Mouse (Mus musculus) bone marrow, adult 2 months (tissue): ENCODE measurements around the gene Slc22a13. TPM values are rescaled to one million over a fixed set of nuclear protein-coding genes. Genes with fewer than 3 reads are reported as not detected.
"Not testable (repeated sequence)": the region's sequence is repeated elsewhere in the genome, so short reads cannot be mapped to it uniquely, and the experiment has no call there.

ENCODE experiments used
- H3K27ac ChIP-seq: fragments of 200-500 bp; 2 replicates; pipeline ENCODE4 v1.5.1; 2012; ENCODE audit warnings: low read depth, mild to moderate bottlenecking, control low read depth, inconsistent platforms, low read length; ENCODE audit not compliant: control insufficient read depth, poor library complexity, insufficient read depth
- H3K4me1 ChIP-seq: fragments of 200-500 bp; 2 replicates; pipeline ENCODE4 v1.6.1; 2011; ENCODE audit warnings: low read length; ENCODE audit not compliant: control insufficient read depth, insufficient read depth
- H3K4me3 ChIP-seq: fragments of 200-500 bp; replicated peaks from 2 replicates; pipeline ENCODE3; 2011; ENCODE audit warnings: mild to moderate bottlenecking, low read depth, low read length, control low read depth; ENCODE audit not compliant: control insufficient read depth
- CTCF ChIP-seq: fragments of 200-500 bp; IDR thresholded peaks from 2 replicates; pipeline ENCODE4 v1.5.1; 2011; ENCODE audit warnings: low read length, control low read depth; ENCODE audit not compliant: control insufficient read depth, insufficient read depth
- POLR2A ChIP-seq: fragments of 200-500 bp; IDR thresholded peaks from 2 replicates; pipeline ENCODE4 v1.6.1; 2011; ENCODE audit warnings: low read depth, mild to moderate bottlenecking, control low read depth, low read length, borderline replicate concordance; ENCODE audit not compliant: control insufficient read depth
- WGBS: fragments of 180-500 bp; shearing (Covaris S2); methylation state at CpG from one replicate; pipeline ENCODE4 v1.1.7; 2018; 5-methylcytosine and 5-hydroxymethylcytosine counted together
- polyA plus RNA-seq: library from polyadenylated mRNA; stranded (reverse); fragments of >200 nt; gene quantifications from 2 replicates; pipeline ENCODE4 v1.2.4, GENCODE M21; 2011; ENCODE audit warnings: low replicate concordance; ENCODE audit not compliant: missing spikeins, insufficient read depth, insufficient read length

Slc22a13 gene
- polyA plus RNA-seq, 1 experiment: not detected

DNA sequence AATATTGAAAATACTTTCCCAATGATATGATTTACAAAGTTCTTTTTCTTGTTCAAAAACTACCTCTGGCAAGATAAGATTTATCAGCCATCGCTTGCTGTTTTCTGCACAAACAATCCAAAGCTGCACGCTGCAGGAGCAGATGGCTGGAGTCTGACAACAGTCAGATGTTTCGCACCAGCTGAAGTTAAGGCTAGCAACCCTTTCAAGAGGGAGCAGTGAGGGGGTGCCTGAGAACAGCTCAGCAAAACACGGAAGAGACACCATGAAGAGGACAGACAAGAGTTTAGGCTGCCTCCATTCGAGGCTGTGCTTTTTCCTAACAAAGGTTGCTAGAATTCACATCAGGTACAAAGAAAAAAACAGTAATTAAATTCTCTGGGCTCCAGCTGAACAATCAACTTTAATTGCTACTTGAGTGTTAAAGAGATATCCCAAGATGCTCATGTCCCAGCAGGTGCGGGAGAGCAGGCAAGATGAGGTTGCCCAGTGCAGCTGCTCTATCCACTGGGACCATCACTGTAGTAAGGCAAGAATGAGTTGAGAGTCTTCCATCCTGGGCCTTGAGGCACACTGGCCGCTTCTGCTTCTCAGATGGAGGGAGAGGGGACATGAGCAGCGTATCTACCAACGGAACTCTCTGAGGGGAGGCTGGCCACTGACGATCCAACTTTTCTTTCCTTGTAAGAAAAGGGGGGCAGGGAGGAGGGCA is 31.5 kb upstream of the Slc22a13 start:
- 86% methylated on average over 10 of the region's 10 CpGs for WGBS
- TF ChIP-seq POLR2A (no peak), CTCF (no peak)
- no peak overlapping the region for H3K4me3 ChIP-seq
- H3K4me1 ChIP-seq: no peaks in the 10 kb centered on the region
- H3K27ac ChIP-seq: no peak overlapping the region

DNA sequence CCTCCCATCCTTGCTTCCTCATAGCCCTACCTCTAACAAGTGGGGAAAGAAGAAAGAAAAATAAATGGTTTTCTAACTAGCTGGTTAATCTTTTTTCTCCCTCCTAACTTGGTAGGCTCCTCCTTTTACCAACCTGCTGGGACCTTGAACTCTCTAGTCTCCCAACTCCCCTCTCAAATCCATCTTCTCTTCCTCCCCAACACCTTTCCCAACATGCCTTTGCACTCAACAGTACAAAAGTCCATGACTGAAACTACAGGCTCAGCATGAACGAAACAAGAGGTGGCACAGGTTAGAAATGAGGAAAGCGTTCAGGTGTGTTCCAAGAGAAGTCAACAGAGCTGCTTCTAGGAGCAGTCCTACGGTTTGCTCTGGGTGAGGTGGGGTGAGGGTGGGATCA is 30.4 kb upstream of the Slc22a13 start:
- 89% methylated on average over 3 of the region's 3 CpGs for WGBS
- Histone ChIP-seq H3K27ac (no peak overlapping the region), H3K4me1 (no peaks in the 10 kb centered on the region), H3K4me3 (no peak overlapping the region)
- no peak for TF ChIP-seq POLR2A
- no peak for TF ChIP-seq CTCF

- Histone ChIP-seq H3K27ac (no peak overlapping the region), H3K4me3 (no peak overlapping the region), H3K4me1 (no peaks in the 10 kb centered on the region)
- no peak for TF ChIP-seq POLR2A
- TF ChIP-seq CTCF: no peak
- 85% methylated on average over 4 of the region's 4 CpGs for WGBS
Measured at GRCm38 (mm10) chr9:119238796-119239195, 29.9 kb upstream of the Slc22a13 start.

- Histone ChIP-seq H3K4me3 (no peak overlapping the region), H3K27ac (no peak overlapping the region), H3K4me1 (no peaks in the 10 kb centered on the region)
- 83% methylated on average over 7 of the region's 7 CpGs for WGBS
- TF ChIP-seq CTCF: no peak
- TF ChIP-seq POLR2A: no peak
Measured at GRCm38 (mm10) chr9:119231552-119231951, 22.7 kb upstream of the Slc22a13 start.

GRCm38 (mm10) chr9:119230829-119231228 is 21.9 kb upstream of the Slc22a13 start:
- Histone ChIP-seq H3K4me1 (no peaks in the 10 kb centered on the region), H3K27ac (no peak overlapping the region), H3K4me3 (no peak overlapping the region)
- WGBS: 54% methylated on average over 2 of the region's 2 CpGs
- TF ChIP-seq POLR2A (no peak), CTCF (no peak)

DNA sequence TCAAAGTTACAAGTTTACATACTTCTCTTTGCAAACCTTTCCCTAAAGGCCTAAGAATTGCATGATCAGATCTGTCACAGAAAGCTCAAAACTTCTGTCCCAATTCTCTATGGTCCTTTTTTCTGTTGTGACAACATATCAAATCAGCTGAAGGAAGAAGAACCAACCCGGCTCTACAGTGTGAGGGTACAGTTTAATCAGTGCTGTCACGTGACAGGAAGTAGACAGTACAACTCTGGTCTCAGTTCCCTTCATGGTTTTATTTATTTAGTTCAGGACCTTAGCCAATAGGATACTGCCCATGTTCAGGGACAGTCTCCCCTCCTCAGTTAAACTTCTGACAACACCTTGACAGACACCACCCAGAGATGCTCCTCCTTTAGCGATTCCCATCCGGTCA is 11.4 kb upstream of the Slc22a13 start:
- Histone ChIP-seq H3K4me1 (no peaks in the 10 kb centered on the region), H3K4me3 (no peak overlapping the region), H3K27ac (no peak overlapping the region)
- TF ChIP-seq POLR2A: no peak
- no peak for TF ChIP-seq CTCF
- WGBS: 60% methylated on average over 4 of the region's 4 CpGs

GRCm38 (mm10) chr9:119219667-119220066 is 10.8 kb upstream of the Slc22a13 start:
- Histone ChIP-seq H3K27ac (no peak overlapping the region), H3K4me3 (no peak overlapping the region), H3K4me1 (no peaks in the 10 kb centered on the region)
- TF ChIP-seq POLR2A (no peak), CTCF (no peak)
- 60% methylated on average over 2 of the region's 2 CpGs for WGBS

DNA sequence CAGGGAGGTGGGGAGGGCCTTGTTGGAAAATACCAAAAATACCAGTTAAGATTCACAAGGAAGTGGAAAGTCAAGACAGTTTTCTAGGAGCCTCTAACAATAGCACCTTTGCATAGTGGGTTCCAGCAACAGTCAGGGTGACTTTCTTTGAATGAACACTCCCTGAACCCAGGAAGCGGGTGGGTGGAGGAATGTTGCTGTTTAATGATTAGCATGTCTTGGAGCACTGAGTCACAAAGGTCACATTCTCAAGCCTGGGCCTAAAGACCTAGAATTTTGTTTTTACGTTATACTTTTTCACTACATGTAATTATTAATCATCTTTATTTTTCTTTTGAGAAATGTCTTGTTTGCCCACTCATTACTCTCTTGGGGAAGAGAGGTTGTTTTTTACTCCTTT is 6.4 kb upstream of the Slc22a13 start:
- not testable (repeated sequence) for H3K4me1 ChIP-seq, H3K27ac ChIP-seq, H3K4me3 ChIP-seq
- WGBS: 80% methylated on average over 2 of the region's 2 CpGs

DNA sequence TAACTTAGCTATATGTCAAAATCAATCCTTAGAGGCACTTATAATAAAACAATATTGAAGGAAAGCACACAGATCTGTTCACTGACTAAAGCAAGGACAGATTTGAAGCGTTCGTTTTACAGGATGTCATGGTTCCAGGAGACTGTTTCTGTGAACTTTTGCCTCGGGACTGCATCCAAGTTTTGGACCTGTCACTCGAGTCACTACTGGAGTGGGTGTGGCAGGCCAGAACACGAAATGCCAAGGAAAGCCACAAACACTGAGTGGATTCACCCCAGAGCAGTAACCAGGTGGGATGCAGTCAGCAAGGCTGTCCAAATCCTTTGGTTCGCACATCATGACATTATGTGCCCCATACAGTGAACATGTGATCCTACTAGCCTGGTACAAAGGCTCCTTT is 5.7 kb upstream of the Slc22a13 start:
- H3K4me1 ChIP-seq: no peaks in the 10 kb centered on the region
- no peak overlapping the region for H3K4me3 ChIP-seq
- 79% methylated on average over 6 of the region's 6 CpGs for WGBS
- TF ChIP-seq POLR2A (no peak), CTCF (no peak)
- no peak overlapping the region for H3K27ac ChIP-seq
